In genomic region chr9:56636214-56636613, GRCm38 (mm10) we compare ENCODE assay signal across 8 mouse cellular contexts.
A peak's percentile ranks its signal among the peaks of the same experiment; 100 is the strongest.
DNase-seq lines count a peak whose midpoint lies in the region; ATAC-seq and TF ChIP-seq lines count a peak whose summit lies in the region.

No protein-coding gene starts in this region.

- peak overlapping the region; percentile 64 for H3K4me3 ChIP-seq in ES-Bruce4 (ENCODE audit: low read depth, low read length)
- peak overlapping the region; percentile 66 for H3K4me3 ChIP-seq in forebrain, embryonic 13.5 days
- no peak overlapping the region for H3K4me3 ChIP-seq in liver, embryonic 16.5 days (ENCODE audit: low read depth, low read length)
- H3K4me3 ChIP-seq in neural tube, embryonic 14.5 days (ENCODE audit: low read depth, low read length): peak overlapping the region; percentile 90
- H3K4me3 ChIP-seq in testis, adult 2 months (ENCODE audit: control insufficient read depth, low read depth, low read length): peak overlapping the region; percentile 30; the same call in 1 of the 2 replicates

- 0% methylated on average over 10 of the region's 10 CpGs for WGBS in forebrain, embryonic 13.5 days
- under 1% methylated on average over 10 of the region's 10 CpGs for WGBS in large intestine, adult 2 months
- 0% methylated on average over 10 of the region's 10 CpGs for WGBS in liver, embryonic 16.5 days (ENCODE audit: insufficient replicate concordance)
- WGBS in neural tube, embryonic 14.5 days: under 1% methylated on average over 10 of the region's 10 CpGs

- peak overlapping the region; percentile 95 for H3K4me2 ChIP-seq in forebrain, embryonic 13.5 days
- H3K4me2 ChIP-seq in liver, embryonic 16.5 days (ENCODE audit: low read depth, low read length): no peak overlapping the region
- H3K4me2 ChIP-seq in neural tube, embryonic 14.5 days (ENCODE audit: low read depth, low read length): peak overlapping the region; percentile 86

- no peak for TF ChIP-seq POLR2A in ES-Bruce4 (IDR thresholded peaks at IDR 0.05; ENCODE audit: insufficient read depth, low read length)
- 0 out of 2 replicates have a peak, but pooled peaks have one; percentile 18 for TF ChIP-seq POLR2A in testis, adult 2 months (IDR thresholded peaks at IDR 0.05; ENCODE audit: control insufficient read depth, low read depth, low read length)

- intact Hi-C loops in heart, postnatal 10 days (cut with DNase I): loop anchor here (1.0 to 10.0 kb wide), 5 partner anchors 136 to 424 kb away; no protein-coding TSS in a partner anchor

- H3K9ac ChIP-seq in ES-Bruce4 (ENCODE audit: low read depth, poor library complexity, severe bottlenecking): peak overlapping the region; percentile 77
- peak overlapping the region; percentile 81 for H3K9ac ChIP-seq in forebrain, embryonic 13.5 days
- no peak overlapping the region for H3K9ac ChIP-seq in liver, embryonic 16.5 days (ENCODE audit: low read depth, low read length)
- peak overlapping the region; percentile 99 for H3K9ac ChIP-seq in neural tube, embryonic 14.5 days (replicated peaks; ENCODE audit: low read depth, low read length)

- no peak overlapping the region for H3K27ac ChIP-seq in ES-Bruce4 (ENCODE audit: insufficient read depth, low read length)
- no peak overlapping the region for H3K27ac ChIP-seq in forebrain, embryonic 13.5 days
- H3K27ac ChIP-seq in liver, embryonic 16.5 days (ENCODE audit: low read length): no peak overlapping the region
- peak overlapping the region; percentile 93 for H3K27ac ChIP-seq in neural tube, embryonic 14.5 days (ENCODE audit: low read depth, low read length)
- H3K27ac ChIP-seq in testis, adult 2 months (ENCODE audit: control insufficient read depth, insufficient read depth, low read depth, low read length): no peak overlapping the region

- H3K4me1 ChIP-seq in ES-Bruce4 (ENCODE audit: control insufficient read depth, insufficient read depth, low read length): no peaks in the 10 kb centered on the region
- peaks cover 40% of the 10 kb centered on the region for H3K4me1 ChIP-seq in forebrain, embryonic 13.5 days
- no peaks in the 10 kb centered on the region; the same call in 1 of the 2 replicates for H3K4me1 ChIP-seq in liver, embryonic 16.5 days (ENCODE audit: control insufficient read depth, low read depth, low read length)
- H3K4me1 ChIP-seq in neural tube, embryonic 14.5 days (ENCODE audit: control insufficient read depth, insufficient read depth, low read length): peaks cover 20% of the 10 kb centered on the region
- H3K4me1 ChIP-seq in testis, adult 2 months (ENCODE audit: control insufficient read depth, insufficient read depth, low read length): peaks cover 7% of the 10 kb centered on the region

- TF ChIP-seq CTCF in ES-Bruce4 (IDR thresholded peaks at IDR 0.05; ENCODE audit: low read depth, low read length): peak; percentile 100
- TF ChIP-seq CTCF in testis, adult 2 months (IDR thresholded peaks at IDR 0.05; ENCODE audit: control insufficient read depth, insufficient read depth, insufficient replicate concordance, low read depth, low read length): peak; percentile 97

- peak; percentile 41 for ATAC-seq in forebrain, embryonic 13.5 days
- ATAC-seq in liver, embryonic 16.5 days (ENCODE audit: low read depth): 0 out of 2 replicates have a peak, but pooled peaks have one; percentile 24
- peak; percentile 65 for ATAC-seq in neural tube, embryonic 14.5 days (ENCODE audit: low read depth)

- no peaks in the 10 kb centered on the region for H3K9me3 ChIP-seq in ES-Bruce4 (replicated peaks; ENCODE audit: control insufficient read depth, insufficient read depth, low read length, poor library complexity, severe bottlenecking)
- H3K9me3 ChIP-seq in forebrain, embryonic 13.5 days (replicated peaks): no peaks in the 10 kb centered on the region
- H3K9me3 ChIP-seq in liver, embryonic 16.5 days (replicated peaks; ENCODE audit: control insufficient read depth, low read length): no peaks in the 10 kb centered on the region
- H3K9me3 ChIP-seq in neural tube, embryonic 14.5 days (ENCODE audit: control insufficient read depth, low read length): no peaks in the 10 kb centered on the region

- DNase-seq in c-Kit-positive CD71-positive TER-119-positive erythroid progenitor cells, embryonic 14.5 days (ENCODE audit: low spot score): peak; percentile 64
- DNase-seq in heart, postnatal 10 days: peak; percentile 91 to 93
- DNase-seq in large intestine, adult 2 months (ENCODE audit: low read depth, low spot score): peak; percentile 57

- no peak for TF ChIP-seq EP300 in ES-Bruce4 (IDR thresholded peaks at IDR 0.05; ENCODE audit: insufficient read depth, low read depth, low read length)

- no peaks in the 10 kb centered on the region for H3K36me3 ChIP-seq in ES-Bruce4 (ENCODE audit: control insufficient read depth, insufficient read depth, low read length, poor library complexity, severe bottlenecking)
- H3K36me3 ChIP-seq in forebrain, embryonic 13.5 days (ENCODE audit: poor library complexity, severe bottlenecking): no peaks in the 10 kb centered on the region
- no peaks in the 10 kb centered on the region for H3K36me3 ChIP-seq in liver, embryonic 16.5 days (ENCODE audit: control insufficient read depth, insufficient read depth)
- H3K36me3 ChIP-seq in neural tube, embryonic 14.5 days (ENCODE audit: control insufficient read depth, insufficient read depth, low read length): no peaks in the 10 kb centered on the region
- no peaks in the 10 kb centered on the region for H3K36me3 ChIP-seq in testis, adult 2 months (ENCODE audit: control insufficient read depth, insufficient read depth, low read length)

- H3K27me3 ChIP-seq in ES-Bruce4 (ENCODE audit: control insufficient read depth, insufficient read depth, low read length, poor library complexity, severe bottlenecking): peaks cover 5% of the 10 kb centered on the region
- peaks cover 92% of the 10 kb centered on the region for H3K27me3 ChIP-seq in forebrain, embryonic 13.5 days
- H3K27me3 ChIP-seq in liver, embryonic 16.5 days (ENCODE audit: control insufficient read depth, insufficient read depth, low read depth, low read length): peaks cover 59% of the 10 kb centered on the region
- H3K27me3 ChIP-seq in neural tube, embryonic 14.5 days (ENCODE audit: control insufficient read depth, insufficient read depth, low read length): peaks cover 3% of the 10 kb centered on the region; the same call in 1 of the 2 replicates
- H3K27me3 ChIP-seq in testis, adult 2 months (ENCODE audit: control insufficient read depth, insufficient read depth, low read length): no peaks in the 10 kb centered on the region; the same call in 1 of the 2 replicates
